Mouse (Mus musculus): ENCODE data around the gene H2-K1.
"Not testable (repeated sequence)": the region's sequence is repeated elsewhere in the genome, so short reads cannot be mapped to it uniquely, and the experiment has no call there.

Gene H2-K1

DNA sequence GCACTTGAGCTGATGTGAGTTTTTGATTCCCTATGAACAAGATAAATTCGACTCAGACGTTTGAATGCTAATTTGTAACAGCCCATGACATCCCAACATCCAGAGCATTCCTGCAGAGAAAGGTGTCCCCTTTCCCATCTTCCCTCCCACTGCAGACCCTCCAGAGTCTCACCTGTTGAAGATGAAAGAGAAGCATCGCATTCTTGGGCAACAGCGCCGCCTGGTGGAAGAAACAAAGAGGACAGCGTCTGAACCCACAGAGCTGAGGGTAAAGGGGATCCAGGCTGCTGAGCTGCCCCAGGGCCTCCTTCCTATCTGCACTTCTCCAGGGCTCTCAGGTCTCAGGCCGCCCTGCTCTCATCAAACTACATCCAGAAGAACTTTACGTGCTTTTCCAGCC, 18.0 kb downstream of the H2-K1 start:
- not testable (repeated sequence) for DNase-seq (ENCODE audit: low spot score in 2 of 2)

DNA sequence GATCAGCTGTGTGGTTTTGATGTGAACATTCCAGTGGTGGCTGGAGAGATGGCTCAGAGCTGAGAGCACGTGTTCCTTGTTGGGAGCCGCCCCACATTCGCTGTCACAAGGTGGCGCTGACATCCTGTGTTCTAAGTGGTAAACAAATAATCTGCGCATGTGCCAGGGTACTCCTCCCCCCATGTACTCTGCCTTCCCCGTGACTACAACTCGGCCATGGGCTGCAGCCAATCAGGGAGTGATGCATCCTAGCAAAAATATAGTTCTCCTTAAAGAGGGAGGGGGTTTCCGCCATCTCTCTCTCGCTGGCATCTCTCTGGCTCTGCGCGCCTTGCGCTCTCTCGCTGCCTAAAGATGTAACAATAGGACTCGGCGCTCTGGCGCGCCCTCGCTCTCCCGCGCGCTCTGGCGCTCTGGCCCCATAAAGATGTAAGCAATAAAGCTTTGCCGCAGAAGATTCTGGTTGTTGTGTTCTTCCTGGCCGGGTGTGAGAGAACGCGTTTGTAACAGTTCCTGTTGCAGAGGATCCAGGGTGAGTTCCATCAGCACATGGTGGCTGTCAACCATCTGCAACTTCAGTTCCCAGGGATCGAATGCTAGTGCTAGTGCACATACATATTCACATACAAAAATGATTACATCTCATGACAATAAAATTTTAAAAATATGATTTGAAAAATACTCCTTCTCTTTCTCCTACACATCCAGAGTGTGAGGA, 18.8 kb downstream of the H2-K1 start:
- peak; percentile 81 to 87 for DNase-seq (ENCODE audit: low spot score in 2 of 2)

DNA sequence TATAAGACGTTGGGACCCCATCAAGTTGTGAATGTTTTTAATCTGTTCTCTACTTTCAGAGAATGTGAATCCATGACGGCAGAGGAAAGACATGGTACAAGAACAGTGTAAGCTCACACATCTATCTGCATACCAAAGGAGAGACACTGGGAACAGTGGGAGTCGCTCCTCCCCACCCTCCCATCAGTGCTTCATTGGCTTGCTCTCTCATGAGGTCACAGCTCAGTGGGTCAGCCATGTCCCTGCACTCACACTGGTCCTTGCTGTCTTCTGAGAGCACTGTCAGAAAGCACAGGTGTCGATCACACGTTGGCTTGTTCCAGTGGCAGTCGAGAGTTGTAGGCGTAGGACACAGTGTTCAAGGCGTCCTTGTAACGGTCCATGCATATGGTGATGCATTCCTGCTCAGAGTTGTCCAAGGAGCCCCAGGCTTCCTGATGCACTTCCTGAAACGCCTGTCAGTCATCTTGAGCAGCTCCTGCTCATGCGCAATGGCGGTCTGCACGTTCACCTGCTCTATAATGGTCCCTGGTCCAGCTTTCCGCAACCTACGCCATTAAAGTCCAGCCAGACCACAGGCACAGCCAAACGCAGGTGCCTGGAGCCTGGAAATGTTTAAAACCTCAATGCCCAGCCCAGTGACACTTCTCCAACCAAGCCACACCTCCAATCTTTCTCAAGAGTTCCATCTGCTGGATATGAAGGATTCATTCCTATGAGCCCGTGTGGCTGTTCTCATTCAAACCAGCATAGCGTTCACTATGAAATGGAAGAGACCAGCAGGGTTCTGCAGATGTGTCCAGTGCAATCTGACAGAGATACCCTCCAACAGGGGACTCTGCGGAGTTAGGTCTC, 19.7 kb downstream of the H2-K1 start:
- no peak for DNase-seq (ENCODE audit: low spot score in 2 of 2)

DNA sequence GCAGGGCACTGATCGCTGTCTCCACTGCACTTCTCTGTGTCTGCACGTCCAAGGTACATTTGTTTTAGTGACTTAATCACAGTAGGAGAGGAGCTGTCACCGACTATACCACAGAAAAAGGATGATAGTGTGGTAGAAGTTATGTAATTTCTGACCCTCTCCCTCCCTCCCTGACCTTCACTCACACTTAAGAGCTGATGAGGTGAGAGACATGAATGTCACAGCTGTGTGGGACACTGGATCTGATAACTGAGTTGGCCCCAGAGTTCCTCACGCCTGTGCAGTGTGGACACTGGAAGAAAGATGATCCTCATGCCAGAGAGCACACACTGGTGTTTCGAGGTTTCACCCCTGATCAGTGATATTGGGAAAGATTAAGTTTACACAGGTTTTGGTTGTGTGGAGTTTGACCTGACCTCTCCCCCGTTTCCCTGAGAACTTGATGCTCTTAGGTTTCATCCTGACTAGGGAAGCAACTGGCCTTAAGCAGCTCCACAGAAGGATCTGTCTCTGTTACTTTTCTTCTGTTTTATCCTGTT, 20.6 kb downstream of the H2-K1 start:
- DNase-seq (ENCODE audit: low spot score in 2 of 2): no peak

DNA sequence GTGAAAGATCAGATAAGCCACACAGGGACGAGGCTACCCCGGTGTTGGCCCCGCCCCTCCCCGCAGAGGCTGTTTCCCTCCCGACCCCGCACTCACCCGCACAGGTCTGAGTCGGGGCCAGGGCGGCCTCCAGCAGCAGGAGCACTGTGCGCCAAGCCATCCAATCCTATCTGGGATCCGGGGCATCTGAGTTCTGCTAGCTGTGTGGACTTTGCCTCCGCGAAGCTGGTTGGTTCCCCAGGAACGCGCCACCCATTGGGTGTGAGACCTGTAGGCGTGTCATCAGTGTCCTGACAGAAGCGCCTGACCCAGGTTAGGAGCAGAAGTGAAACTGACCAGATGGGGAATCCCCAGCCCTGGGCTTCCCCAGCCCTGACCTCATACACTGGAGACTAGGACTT, 21.5 kb downstream of the H2-K1 start:
- DNase-seq (ENCODE audit: low spot score in 2 of 2): no peak

DNA sequence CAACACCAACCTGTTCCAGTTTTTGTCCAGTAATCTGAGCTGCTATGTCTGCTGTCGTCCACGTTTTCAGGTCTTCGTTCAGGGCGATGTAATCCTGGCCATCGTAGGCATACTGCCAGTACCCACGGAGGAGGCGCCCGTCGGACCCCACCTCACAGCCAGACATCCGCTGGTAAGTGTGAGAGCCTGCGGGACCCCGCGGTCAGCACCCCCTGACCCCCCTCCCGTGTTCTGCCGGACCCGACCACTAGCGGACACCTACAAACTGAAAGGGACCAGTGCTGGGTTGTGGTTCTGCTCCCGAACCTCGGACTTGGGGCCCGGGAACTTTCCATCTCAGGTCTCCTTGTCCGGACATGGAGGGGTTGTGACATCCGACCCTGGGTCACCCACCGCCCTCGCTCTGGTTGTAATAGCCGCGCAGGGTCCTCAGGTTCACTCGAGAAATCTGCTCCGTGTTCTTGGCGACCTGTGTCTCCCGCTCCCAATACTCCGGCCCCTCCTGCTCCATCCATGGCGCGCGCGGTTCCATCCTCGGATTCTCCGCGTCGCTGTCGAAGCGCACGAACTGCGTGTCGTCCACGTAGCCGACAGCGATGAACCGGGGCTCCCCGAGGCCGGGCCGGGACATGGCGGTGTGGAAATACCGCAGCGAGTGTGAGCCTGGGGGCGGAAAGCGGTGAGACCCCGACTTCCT, 22.1 kb downstream of the H2-K1 start:
- DNase-seq (ENCODE audit: low spot score in 2 of 2): no peak

DNA sequence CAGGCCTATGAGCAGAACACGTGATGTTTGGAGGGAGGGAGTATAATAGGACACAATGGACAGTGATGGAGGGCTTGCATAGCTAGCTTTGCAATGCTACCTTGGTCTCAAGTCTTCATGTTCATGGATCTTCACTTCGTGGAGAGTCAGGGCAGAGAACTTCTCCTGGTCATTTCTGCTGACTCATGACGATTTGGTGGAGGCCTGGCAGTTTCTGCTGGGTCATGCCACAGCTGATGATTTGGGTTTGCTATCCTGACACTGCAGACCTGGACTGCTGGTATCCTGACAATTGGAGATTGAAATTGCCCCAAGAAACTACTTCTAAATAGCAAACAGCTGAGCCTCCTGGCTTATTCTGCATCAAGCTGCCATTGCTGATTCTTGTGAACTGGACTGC, 26.6 kb downstream of the H2-K1 start:
- no peak for DNase-seq (ENCODE audit: low spot score in 2 of 2)

DNA sequence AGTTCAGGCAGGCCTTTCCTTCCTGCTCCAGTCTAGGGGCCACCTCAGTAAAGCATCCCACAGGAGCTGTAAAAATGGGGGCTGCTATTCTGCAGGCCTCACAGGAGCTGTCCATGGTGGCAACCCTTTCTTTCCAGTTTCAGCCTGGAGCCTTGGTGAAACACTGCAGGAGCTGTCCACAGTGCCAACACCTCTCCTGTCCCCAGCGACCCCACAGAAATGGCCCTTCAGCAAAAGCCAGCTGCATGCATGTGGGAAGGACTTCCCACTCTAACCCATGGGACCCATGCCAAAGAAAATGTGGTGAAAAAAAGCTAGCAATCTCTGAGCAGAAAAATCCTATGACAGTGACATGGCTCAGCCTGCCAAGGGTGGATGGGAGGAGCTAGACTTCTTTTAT, 27.5 kb downstream of the H2-K1 start:
- no peak for DNase-seq (ENCODE audit: low spot score in 2 of 2)

DNA sequence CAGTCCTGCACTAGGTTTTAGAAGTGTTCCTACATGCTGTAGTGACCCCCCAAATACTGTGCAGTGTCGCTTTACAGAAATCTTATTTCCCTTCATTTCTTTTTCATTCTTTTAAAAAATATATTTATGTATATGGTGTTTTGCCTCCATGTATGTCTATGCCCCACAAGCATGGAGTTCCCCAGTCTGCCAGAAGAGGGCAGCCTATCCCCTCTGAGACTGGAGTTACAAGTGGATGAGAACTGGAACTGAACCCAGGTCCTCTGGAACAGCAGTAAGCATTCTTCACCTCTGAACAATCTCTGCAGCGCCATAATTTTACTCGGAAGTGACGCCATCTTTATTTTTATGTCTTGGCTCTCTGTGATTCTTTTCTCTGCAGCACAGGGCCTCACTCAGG, 30.8 kb downstream of the H2-K1 start:
- no peak for DNase-seq (ENCODE audit: low spot score in 2 of 2)

DNA sequence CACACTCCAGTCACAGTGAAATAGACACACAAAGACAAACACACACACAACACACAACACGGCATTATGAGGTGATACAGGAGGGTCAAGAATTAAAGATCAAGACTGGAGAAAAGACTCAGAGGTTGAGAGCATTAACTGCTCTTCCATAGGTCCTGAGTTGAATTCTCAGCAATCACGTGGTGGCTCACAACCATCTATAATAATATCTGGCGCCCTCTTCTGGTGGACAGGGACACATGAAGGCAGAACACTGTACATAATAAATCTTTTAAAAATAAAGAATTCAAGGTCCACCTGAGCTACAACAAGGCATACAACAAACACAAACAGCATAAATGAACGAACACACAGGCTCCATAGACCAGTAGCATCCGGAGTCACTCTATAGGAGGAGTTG, 31.2 kb downstream of the H2-K1 start:
- DNase-seq (ENCODE audit: low spot score in 2 of 2): no peak

DNA sequence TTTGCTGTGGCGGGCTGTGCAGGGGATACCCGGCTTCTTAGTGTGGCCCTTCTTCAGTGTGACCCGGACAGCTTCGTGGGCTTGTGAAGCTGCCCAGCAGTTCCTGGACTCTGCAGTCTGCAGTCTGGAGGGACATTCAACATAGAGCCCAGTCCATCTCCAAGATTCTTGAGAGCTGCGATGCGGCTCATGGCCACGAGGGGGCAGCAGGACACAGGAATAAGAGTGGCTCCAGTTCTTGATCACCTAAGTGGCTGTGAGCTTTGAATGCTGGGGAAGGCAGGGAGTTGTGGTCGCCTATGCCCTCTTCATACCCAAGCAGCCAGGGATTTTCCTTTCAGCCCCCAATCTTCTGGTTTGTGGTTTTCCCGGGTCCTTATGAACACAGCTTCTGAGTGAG, 31.7 kb downstream of the H2-K1 start:
- peak in 1 of 2 experiments; percentile 73 for DNase-seq (ENCODE audit: low spot score in 2 of 2)

DNA sequence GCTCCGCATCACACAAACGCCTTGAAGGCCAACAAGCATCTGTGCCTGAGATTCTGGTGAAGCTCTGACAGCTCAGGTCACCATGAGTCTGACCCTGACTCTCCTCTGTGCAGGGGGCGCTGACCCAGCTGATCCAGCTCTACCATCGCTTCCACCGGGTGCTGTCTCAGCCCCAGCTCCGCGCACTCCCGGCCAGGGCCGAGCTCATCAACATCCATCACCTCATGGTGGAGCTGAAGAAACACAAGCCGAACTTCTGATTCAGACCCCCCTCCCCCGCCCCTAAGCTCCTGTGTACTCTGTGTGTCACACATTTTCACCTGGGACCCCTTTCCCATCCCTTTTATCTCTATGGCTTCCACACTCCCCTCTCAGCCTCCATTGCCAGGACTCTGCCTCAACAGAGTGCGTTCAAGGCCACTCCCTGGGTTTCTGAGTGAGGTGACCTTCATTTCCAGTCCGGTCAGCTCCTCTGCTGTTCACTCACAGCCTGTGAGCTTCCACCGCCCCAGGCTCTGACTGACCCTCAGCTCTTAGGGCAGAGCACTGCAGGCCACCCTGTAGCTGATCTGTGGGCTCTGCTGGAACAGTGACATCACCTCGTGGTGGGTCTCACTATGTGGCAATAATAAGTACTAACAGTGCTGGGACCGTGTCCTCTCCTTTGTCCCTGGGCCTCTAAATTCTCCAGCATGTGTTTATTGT, 34.1 kb downstream of the H2-K1 start:
- no peak for DNase-seq (ENCODE audit: low spot score in 2 of 2)

DNA sequence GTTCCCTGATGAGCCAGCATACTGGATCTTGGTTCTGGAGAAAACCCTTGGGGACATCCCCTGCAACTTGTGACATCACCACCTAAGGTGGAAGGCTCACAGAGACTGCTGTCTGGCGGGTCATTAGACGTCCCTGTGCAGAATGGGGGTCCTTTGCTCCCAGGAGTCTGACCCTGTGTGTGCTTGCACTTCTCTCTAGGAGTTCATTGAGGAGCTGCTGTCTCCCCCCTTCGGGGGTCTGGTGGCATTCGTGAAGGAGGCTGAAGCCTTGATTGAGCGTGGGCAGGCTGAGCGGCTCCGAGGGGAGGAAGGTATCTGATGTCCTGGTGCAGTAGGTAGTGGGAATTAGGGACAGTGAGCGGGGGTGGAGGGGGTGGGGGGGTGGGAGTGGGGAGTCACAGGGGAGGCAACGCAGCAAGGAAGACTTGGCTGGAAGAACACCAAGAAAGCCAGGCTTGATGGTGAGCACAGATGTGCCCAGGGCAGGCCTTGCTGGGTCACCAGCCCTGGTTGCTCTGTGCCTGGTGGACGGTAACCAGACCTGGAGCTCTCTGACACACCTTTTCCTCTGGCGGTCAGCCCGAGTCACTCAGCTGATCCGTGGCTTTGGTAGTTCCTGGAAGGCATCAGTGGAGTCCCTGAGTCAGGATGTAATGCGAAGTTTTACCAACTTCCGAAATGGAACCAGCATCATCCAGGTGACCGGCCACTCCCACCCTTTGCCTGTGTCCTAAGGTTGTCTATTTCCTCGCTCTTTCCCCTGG, 34.9 kb downstream of the H2-K1 start:
- DNase-seq (ENCODE audit: low spot score in 2 of 2): no peak

DNA sequence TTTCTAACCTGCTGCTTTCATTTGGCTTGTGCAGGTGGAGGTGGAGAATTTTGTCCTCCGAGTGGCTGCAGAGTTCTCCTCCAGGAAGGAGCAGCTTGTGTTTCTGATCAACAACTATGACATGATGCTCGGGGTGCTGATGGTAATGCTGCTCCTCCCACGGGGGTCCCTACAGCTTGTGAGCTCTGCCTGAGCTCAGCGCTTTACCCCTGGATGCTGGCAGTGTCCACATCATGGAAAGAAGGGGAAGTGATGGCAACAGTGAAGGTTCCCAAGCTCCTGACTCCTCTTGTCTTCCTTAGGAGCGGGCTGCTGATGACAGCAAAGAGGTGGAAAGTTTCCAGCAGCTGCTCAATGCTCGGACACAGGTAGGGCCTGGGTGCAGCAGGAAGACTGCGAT, 37.3 kb downstream of the H2-K1 start:
- no peak for DNase-seq (ENCODE audit: low spot score in 2 of 2)

DNA sequence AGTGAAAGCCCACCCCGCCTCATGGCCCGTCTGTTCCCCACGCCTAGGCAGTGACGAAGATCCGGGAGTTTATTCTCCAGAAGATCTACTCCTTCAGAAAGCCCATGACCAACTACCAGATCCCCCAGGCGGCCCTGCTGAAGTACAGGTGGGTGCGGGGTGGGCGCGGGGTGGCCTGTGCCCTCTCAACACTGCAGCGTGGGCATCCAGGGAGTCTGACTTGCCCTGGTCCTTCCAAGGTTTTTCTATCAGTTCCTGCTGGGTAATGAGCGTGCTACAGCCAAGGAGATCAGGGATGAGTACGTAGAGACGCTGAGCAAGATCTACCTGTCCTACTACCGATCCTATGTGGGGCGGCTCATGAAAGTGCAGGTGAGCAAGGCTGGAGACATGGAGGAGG, 40.2 kb downstream of the H2-K1 start:
- DNase-seq (ENCODE audit: low spot score in 2 of 2): no peak

DNA sequence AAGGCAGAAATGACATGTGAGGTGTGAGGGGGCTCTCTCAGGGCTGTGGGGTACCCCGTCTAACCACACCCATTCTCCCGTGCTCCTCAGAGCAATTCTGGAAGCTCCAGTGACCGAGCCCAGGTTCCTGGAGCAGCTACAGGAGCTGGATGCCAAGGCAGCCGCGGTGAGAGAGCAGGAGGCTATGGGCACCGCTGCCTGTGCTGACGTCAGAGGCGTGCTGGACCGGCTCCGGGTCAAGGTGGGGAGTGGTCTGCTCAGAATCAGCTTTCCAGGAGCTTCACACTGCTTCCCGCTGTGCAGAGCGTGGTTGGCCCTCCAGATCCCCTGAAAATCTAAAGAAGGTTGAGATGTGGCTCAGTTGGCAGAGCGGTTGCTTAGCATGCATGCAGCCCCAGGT, 41.0 kb downstream of the H2-K1 start:
- DNase-seq (ENCODE audit: low spot score in 2 of 2): no peak

DNA sequence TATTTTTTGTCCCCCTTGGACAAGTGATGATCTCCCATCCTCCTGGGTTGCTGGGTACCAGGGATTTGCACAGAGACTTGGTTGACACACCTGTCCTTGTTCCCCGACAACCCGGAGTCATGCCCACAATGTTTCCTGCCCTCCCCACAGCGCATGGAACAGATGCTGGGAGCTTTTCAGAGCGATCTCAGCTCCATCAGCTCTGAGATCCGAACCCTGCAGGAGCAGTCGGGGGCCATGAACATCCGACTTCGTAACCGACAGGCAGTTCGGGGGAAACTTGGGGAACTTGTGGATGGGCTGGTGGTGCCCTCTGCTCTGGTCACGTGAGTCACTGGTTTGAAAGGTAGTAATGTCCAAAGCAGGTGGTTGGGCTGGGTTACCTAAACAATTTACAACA, 41.7 kb downstream of the H2-K1 start:
- no peak for DNase-seq (ENCODE audit: low spot score in 2 of 2)

DNA sequence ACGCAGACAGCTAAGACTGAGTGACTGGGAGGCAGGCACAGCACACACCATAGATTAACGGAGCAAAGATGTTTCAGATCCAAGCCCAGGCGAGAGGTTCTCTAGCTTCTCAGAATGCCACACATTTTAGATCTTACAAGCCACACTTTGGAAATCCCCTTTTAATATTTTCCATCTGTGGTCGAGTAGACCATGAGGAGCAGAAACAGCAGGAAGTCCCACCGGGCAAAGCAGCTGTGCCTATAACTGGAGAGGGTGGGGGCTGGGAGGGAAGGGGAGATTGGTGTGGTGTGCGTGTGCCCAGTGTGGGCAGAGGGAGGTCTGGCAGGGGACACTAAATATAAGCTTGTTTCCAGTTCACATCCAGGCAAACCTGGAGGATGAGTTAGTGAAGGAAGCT, 42.7 kb downstream of the H2-K1 start:
- no peak for DNase-seq (ENCODE audit: low spot score in 2 of 2)

DNA sequence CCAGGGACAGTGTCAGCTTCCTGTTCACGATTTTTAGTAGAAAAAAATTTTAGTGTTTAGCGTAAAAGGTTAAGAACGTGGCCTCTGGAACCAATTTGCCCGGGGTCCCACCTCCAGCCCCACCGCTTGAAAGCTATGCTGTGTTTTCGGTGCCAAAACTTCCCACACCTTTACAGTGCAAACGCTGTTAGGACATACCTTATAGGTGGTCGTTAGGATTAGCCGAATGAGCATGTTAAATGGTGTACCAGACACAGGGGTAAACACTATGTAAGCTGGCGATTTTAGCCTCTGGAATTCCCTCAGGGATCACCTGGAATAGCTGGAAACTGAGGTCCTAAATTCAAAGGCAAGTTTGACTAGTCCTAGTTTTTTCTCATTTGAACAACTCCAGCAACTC, 43.8 kb downstream of the H2-K1 start:
- no peak for DNase-seq (ENCODE audit: low spot score in 2 of 2)

DNA sequence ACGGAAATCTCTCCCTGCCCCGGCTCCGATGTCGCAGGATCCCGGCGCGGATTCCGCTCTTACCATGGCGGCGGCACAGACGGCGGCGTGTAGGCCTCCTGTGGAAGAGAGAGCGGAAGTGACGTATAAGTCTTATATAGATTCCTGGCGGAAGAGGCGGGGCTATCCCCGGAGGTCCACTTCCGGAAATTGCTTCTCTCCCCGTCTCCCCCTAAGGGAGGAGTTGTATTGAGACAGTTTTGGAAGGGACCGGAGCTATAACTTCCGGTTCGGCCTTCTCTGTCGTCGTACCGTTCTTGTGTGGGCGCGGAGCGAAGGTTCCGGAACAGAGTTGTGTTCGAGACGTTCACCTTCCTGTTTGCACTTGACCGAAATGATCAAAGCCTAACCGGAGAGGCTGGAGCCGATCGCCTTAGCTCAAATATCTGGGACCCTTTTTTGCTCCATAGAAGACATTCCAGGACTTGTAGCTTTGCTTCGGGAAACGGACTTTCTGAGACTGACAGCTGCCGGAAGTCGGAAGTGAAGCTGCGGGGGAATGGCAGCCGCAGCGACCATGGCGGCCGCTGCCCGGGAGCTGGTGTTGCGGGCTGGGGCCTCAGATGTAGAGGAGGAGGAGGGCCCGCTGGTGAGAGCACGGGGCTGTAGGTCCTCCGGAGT, 44.5 kb downstream of the H2-K1 start, which contains the start of the genes Vps52 and Rps18:
Vps52 (plus strand) TSS at position 258 of the 660 bp plus-strand sequence.
Rps18 (minus strand) TSS at position 447 of the 660 bp plus-strand sequence.
- peak; percentile 96 for DNase-seq (ENCODE audit: low spot score in 2 of 2)

Measured in frontal cortex, postnatal 14 days (tissue).